Mouse (Mus musculus) layer of hippocampus, adult 18-20 months (tissue): Measurements from ENCODE around the gene Pitpnc1. TPM values are rescaled to one million over a fixed set of nuclear protein-coding genes. Genes with fewer than 3 reads are reported as not detected.
A peak's percentile ranks its signal among the peaks of the same experiment; 100 is the strongest.

ENCODE experiments used
- DNase-seq, 2 experiments: peaks; one replicate each; pipeline ENCODE4 v3.0.0; 2022; ENCODE audit warnings: low spot score in 2 of 2
- total RNA-seq, 2 experiments: library from RNA; stranded (reverse); gene quantifications; 2 replicates each; pipeline ENCODE4 v1.2.3; 2021

Gene Pitpnc1
- total RNA-seq, 2 experiments from 2014 or later, result 46.1 to 48.1 TPM

- DNase-seq, result no peak
These were observed 60.3 kb downstream of the Pitpnc1 start for GRCm38 (mm10) chr11:107410090-107410732.

- no peak for DNase-seq
These were observed 61.6 kb downstream of the Pitpnc1 start for GRCm38 (mm10) chr11:107408886-107409285.

DNA sequence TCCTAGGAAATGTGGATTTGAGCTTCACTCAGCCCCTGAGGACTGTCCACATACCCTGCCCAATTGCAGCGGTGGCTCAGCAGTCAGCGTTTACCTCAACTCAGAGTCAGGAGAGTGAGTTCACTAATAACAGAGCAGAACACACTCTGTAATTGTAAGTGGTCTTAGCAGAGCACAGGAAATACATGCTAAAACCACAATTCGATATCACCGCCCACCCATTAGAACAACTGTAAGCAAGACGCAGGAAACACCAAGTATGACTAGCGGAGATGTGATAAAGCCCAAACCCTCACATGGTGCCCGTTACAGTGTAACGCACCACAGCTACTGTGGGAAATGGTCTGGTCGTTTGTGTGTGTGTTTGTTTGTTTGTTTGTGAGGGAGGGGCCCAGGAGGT, 62.8 kb downstream of the Pitpnc1 start:
- no peak for DNase-seq

GRCm38 (mm10) chr11:107405606-107406333, 64.7 kb downstream of the Pitpnc1 start:
- no peak for DNase-seq

- no peak for DNase-seq
These were observed 67.2 kb downstream of the Pitpnc1 start for GRCm38 (mm10) chr11:107403309-107403708.

DNA sequence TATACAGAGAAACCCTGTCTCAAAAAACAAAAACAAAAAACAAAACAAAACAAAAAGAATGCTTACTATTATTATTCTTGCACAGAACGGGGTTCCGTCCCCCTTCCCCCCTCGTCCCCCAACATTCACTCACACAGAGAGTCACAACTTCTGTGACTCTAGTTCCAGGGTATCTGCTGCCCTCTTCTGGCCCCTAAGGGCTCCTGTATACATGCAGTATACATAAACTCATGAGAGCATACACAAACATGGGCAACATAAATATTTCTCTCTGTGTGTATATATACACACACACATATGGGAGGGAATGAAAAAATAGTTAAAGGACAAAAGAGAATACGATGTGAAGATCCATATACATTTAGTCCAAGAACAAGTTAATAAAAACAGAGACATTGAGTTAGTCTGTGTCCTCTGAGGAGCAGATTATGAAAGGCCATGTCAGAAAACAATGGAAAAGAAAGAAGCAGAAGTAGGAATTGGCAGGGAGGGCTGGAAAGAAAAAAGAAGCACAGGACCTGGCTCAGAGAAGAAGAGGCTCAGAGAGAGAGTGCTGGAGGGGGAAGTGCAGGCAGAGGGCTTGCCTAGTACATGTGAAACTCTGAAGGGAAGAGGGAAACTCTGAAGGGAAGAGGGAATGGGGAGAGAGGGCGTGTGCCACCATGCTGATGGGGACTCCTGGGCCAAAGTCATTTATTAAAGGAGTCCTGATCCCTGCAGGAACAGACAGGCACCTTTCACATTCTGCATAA, 68.5 kb downstream of the Pitpnc1 start:
- DNase-seq, result no peak

DNA sequence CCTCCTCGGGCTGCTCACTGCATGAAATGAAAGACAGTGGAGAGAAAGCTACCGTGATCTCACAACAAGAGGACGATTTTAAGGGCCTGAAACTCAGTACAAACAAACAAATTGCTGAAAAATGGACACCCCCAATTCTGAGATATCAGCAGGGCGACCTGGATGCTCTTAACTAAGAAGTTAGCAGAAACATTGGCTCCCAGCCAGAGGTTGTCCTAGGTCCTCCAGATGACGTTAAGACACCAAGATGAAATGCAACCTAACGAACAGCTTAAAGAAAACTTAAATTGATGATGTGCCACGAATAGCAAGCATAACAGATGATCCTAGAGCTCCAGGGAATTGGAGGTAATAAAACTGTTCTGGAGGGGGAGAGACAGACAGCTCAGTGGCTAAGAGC, 69.7 kb downstream of the Pitpnc1 start:
- no peak for DNase-seq

DNA sequence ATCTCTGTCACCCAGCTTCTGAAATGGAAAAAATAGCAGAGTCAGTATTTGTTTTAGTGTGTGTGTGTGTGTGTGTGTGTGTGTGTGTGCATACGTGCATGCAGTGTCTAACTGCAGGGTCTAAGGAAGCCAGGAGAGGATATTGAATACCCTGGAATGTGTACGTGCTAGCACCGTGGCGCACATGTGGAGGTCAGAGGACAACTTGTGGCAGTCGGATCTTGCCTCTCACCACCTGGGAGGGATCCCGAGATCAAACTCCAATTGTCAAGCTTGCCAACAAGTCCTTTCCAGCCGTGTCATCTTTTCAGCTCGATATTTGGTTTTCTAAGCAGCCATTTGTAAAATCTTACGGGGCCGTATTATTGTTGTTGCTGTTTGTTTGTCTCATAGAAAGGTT, 70.5 kb downstream of the Pitpnc1 start:
- DNase-seq, result no peak

DNA sequence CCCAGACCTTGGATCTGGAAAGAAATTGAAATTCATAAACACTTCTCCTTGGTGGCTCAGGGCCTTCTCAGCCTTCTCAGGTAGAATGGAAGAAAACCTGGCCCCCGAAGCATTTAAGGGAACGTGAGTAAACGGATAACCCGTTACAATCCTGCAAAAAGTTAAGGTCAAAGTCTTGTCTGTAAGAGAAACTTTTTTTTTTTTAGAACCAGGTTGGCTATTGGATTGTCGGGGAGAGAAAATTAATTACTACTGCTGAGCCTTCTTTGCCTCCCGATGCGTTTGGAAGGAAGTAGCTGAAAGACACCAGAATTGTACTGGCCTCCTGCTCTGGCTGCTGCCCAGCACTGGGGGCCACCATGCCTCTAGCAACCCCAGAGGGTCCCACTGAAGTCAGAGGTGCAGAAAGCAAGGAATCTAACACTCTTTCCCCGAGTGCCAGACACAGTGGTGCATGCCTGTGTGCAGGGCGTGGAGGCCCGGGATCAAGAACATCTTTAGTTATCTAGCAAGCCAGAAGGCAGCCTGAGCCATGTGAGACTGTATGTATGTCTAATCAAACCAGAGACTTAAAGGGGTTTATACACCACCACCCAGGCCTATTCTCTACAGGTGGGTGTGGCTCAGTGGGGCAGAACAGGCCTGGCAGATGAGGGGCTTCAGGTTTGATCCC, 73.0 kb downstream of the Pitpnc1 start:
- no peak for DNase-seq

- no peak for DNase-seq
These were observed 76.3 kb downstream of the Pitpnc1 start for GRCm38 (mm10) chr11:107394245-107394644.

DNA sequence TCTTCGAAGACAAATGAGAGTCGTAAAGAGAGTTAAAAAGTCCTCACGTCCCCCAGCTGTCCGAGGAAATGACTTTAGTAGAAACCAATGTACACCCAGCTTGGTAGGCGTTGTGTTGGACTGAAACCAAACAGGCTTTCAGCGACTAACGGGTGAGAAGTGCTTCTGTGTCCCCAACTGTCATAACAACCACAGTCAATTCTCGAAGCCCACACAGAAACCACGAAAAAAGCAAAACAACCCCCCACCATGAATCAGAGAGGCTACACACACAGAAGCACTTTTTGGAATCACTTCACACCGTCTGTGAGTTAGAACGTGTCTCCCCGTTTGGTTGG, 76.7 kb downstream of the Pitpnc1 start:
- peak; percentile 56 to 85 for DNase-seq

- no peak for DNase-seq
These were observed 77.2 kb downstream of the Pitpnc1 start for GRCm38 (mm10) chr11:107393154-107393827.

GRCm38 (mm10) chr11:107390540-107390939, 80.0 kb downstream of the Pitpnc1 start:
- peak in 1 of 2 experiments; percentile 22 for DNase-seq

GRCm38 (mm10) chr11:107390001-107390400, 80.5 kb downstream of the Pitpnc1 start:
- no peak for DNase-seq

DNA sequence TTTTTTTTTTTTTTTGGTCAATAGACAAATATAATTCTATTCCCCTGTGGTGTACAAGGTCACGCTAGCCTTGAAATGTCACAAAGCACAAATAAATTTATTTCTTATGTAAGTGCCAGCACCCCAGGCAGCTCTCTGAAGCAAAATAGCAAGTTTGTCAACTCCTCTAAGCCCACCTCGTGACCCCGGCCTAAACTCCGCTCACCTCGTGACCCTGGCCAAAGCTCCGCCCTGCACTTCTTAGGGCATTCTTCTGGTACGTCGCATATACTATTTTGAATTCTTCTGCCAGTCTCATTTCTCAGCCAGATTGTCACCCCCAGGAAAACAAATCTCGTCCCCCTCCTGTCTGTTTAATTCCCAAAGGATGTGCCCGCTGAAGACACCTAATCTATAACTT, 84.0 kb downstream of the Pitpnc1 start:
- no peak for DNase-seq

DNA sequence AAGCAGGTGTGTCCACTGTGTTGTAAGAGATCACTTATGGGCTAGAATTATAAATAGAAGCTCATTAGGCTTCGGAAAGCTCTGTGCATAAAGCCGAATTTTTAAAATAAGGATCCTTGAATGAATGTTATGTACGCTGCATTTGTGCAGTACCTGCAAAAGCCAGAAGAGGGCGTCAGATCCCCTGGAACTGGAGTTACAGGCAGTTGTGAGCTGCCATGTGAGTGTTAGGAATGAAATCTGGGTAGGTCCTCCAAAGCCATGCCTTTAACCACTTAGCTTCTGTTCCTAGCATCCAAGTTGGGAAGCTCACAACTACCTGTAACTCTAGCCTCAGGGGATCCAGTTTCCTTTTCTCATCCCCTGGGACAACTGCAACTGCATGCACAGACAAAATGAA, 85.2 kb downstream of the Pitpnc1 start:
- DNase-seq, result no peak

DNA sequence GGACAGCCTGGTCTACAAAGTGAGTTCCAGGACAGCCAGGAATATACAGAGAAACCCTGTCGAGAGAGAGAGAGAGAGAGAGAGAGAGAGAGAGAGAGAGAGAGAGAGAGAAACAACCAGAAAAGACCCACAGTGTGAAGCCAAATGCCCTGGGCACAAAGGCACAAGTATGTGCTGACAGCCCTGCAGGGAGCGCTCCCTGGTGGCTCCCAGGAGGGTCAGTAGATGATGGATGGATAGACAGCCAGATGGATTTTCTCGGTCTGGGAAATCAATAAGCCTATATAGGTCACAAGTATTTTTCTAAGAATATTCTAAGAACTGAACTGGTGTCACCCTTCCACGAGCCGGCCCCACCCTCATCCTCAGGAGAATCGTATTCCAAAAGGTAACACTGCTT, 86.5 kb downstream of the Pitpnc1 start:
- no peak for DNase-seq

DNA sequence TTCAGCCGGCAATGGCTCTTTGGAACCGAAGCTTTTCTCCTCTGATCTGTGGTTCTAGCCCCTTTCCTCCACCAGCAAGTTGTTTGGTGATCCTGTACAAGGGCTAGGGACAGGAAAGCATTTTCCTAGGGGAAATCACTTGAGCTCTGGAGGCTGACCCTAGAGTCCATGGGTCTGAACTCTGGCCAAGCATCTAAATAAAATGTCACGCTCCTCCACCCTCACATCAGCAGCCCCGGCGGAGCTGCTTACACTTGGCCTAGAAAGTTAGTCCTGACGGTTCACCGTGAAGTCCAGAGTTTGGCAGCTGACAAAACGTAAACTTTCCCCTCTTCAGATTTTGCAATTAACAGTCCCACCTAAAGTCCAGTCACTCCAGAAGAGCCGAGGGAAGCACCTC, 90.5 kb downstream of the Pitpnc1 start:
- DNase-seq, result no peak

GRCm38 (mm10) chr11:107379089-107379845, 91.2 kb downstream of the Pitpnc1 start:
- DNase-seq, result peak in 1 of 2 experiments; percentile 67

GRCm38 (mm10) chr11:107377326-107377725, 93.2 kb downstream of the Pitpnc1 start:
- no peak for DNase-seq
